In genomic region chr14:81508934-81509333, GRCm38 (mm10) we compare ENCODE assay signal across 16 mouse cellular contexts.
"Had no signal": no experiment of that assay in that cellular context is flagged by ENCODE, and none has a peak within 500 bp of the region (broad histone marks: within the 10 kb centered on the region; RNA-seq: fewer than 3 reads in every experiment).

No protein-coding gene starts in this region.

- H3K9ac ChIP-seq: neural tube, embryonic 13.5 days; neural tube, embryonic 15.5 days; stomach, embryonic 15.5 days had no signal

- H3K4me1 ChIP-seq: neural tube, embryonic 13.5 days; neural tube, embryonic 15.5 days; stomach, embryonic 15.5 days had no signal

- H3K27me3 ChIP-seq: neural tube, embryonic 13.5 days; neural tube, embryonic 15.5 days; stomach, embryonic 15.5 days had no signal

- H3K36me3 ChIP-seq: neural tube, embryonic 13.5 days; neural tube, embryonic 15.5 days; stomach, embryonic 15.5 days had no signal

- H3K27ac ChIP-seq: neural tube, embryonic 13.5 days; neural tube, embryonic 15.5 days; stomach, embryonic 15.5 days; stomach, postnatal 0 days had no signal

- H3K9me3 ChIP-seq: neural tube, embryonic 13.5 days; neural tube, embryonic 15.5 days; stomach, embryonic 15.5 days had no signal

- H3K4me3 ChIP-seq: neural tube, embryonic 13.5 days; neural tube, embryonic 15.5 days; stomach, embryonic 15.5 days had no signal

- DNase-seq: retina, postnatal 1 day; right cerebral cortex, adult 18-20 months; right cerebral cortex, postnatal 14 days; right cerebral cortex, postnatal 25 days; right cerebral cortex, postnatal 4 days; spleen, adult 18-20 months; thymus, adult 18-20 months; thymus, adult 2 months; thymus, postnatal 14 days; thymus, postnatal 25 days; thymus, postnatal 36 days; thymus, postnatal 4 days had no signal
